Mouse (Mus musculus) heart, adult 2 months (tissue): ENCODE results near the gene Olfr160.

Experiments used
- CTCF ChIP-seq: fragments of 200-600 bp; IDR thresholded peaks from 2 replicates; pipeline ENCODE4 v1.8.1; 2022; ENCODE audit warnings: antibody characterized with exemption, mild to moderate bottlenecking, moderate library complexity
- EP300 ChIP-seq: fragments of 200-500 bp; IDR thresholded peaks from 2 replicates; pipeline ENCODE4 v1.6.1; 2011; ENCODE audit warnings: low read depth, low read length, control low read depth; ENCODE audit not compliant: insufficient read depth
- POLR2A ChIP-seq: fragments of 200-500 bp; IDR thresholded peaks from 2 replicates; pipeline ENCODE4 v1.6.1; 2011; ENCODE audit warnings: mild to moderate bottlenecking, low read depth, low read length, control low read depth; ENCODE audit not compliant: insufficient read depth

- TF ChIP-seq CTCF: no peak
- TF ChIP-seq POLR2A: no peak
- no peak for TF ChIP-seq EP300
Observed at GRCm38 (mm10) chr9:37716150-37716549, at the start of gene Olfr160.
